Mouse (Mus musculus) heart, postnatal 4 days (tissue): ENCODE results near the gene Nova2. TPM values are rescaled to one million over a fixed set of nuclear protein-coding genes. Genes with fewer than 3 reads are reported as not detected.

Experiments used
- DNase-seq: peaks from one replicate; pipeline ENCODE4 v3.0.0; 2021
- total RNA-seq, 2 experiments: library from RNA; stranded (reverse); gene quantifications; 2 replicates each; pipeline ENCODE4 v1.2.3; 2021

Nova2 gene
- total RNA-seq, 2 experiments from 2014 or later: 8.6 to 9.1 TPM

DNA sequence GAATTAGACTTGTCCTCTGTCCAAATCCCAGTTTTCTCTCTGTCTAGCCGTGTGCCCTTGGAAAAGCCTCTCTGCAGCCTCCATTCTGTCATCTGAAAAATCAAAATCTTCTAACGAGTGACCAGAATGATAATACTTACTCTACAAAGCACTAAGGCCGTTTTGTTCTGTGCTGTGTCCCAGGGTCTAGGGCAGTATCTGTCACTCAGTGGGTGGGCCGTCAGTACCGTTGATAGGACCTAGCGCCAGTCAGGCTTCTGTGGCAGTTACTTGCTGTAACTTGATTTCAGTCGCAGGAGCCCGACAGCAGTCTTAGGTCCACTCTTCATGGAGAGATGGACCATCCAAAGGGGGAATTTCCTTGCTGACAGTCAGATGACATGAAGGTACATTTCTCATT lies 1.4 kb upstream of the Nova2 start:
- no peak for DNase-seq

DNA sequence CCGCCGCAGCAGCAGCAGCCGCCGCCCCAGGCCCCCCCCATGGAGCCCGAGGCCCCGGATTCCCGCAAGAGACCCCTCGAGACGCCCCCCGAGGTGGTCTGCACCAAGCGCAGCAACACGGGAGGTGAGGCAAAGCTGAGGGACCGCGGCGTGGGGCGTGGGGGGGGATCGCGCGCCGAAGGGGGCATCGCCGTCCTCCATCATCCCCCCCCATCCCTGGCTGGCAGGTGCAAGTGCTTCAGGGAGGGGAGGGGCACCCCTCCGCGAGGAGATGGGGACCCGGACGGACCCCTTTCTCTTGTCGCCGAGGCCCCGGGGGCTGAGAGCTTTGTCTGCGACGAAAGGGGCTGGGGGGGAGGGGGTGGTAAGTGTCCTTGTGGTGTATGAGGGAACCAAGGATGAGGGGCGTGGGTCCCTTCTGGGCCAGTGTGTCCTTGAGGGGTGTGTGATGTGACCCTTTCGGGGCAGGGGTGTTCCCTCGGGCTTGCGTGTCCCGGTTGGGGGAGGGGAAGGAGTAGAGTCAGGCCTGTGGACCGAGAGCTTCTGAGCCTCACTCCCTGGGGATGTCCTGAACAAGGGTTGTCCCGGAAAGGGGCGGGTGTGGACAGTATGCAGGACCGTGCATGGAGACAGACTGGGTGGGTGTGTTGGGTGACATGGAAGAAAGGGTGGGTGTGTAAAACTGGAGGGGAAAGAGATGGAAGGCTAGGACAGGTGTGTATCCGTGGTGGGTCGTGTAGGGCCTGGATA lies 528 bp downstream of the Nova2 start:
- DNase-seq: peak; percentile 49

DNA sequence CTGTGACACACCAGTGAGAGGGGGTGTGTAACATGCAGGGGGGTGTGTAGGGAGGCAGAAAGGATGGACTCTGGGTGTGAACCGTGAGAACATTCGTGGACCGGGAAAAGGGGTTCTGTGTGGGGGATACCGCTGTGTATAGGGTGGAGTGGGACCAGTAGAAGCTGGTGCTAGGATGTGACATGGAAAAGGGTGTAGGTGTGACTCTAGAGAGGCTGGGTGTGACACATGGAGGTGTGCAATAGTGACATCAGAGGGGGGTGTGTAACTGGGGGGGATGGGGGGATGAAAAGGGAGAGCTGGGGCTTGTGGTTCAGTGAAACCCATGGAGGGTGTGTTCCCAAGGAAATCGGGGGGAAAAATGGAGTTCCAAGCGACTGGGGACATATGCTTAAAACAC lies 1.2 kb downstream of the Nova2 start:
- DNase-seq: no peak

DNA sequence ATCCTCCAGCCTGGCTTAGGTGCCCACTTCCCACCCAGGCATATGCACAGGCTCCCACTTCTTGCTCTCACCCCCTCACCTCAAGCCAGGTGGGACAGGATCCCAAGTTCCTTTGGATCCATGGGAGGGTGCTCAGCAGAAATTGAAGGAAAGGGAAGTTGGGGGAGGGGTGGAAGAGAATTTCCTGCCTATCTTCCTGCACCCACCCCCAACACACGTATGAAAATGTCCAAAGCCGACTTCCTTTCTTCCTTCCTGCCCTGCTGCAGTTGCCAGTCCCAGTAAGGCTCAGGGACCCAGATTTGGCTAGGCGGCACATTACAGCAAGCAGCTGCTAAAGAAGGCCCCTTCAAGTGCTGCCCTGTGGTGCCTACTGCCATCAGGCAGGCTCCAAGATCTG lies 2.1 kb downstream of the Nova2 start:
- peak; percentile 29 for DNase-seq

DNA sequence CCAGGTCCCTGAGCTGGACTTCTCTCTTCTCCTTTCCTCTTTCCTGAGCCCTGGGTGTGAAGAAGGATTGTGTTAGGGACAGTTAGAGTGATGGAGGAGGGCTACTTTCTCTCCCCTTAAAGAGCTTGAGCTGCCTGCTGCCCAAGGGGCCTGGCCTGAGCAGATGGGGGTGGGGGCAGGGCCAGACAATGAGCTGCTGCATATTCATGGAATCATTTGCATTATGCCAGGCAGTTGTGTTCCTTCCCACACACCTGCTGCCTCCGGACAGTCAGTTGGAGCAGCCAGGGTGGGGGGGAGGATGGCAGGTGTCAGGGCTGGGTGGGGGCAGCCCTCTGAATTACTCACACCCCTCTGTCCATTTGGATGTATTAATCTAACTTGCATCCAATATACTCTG lies 16.7 kb downstream of the Nova2 start:
- no peak for DNase-seq

DNA sequence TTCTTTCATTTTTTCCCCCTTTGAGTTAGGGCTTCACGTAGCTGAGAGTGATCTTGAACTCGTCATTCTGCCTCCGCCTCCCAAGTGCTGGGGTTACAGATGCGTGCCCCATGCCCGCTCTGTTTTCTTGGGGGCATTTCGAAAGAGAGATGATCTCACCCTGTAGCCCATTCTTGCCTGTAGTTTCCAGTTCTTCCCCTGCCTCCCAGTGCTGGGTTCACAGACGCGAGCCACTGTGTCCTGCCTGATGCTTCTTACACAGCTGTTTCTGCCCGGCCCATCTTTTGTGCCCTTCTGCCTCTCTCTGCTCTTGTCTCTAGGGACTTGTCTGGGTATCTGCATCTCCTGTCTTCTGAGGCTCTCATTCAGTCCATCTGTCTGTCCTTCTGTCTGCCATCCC lies 17.1 kb downstream of the Nova2 start:
- DNase-seq: no peak

DNA sequence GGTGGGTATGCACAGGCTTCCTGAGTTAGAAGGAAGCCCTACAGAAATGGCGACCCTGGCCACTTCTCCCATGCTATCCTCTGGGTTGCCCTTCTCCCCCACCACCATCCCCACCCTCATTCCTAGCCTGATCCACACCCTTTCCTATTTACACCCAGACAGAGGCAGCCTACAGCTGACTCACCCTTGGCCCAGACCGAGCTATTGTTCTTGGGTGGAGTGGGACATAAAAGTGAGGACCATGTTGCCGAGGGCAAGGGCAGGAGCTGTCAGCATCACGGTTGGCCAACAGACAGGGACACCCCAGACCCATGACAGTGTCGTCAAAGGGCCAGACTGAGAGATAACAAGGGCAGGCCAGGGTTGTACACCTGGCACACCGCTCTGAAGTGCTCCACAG lies 22.5 kb downstream of the Nova2 start:
- DNase-seq: peak; percentile 53

DNA sequence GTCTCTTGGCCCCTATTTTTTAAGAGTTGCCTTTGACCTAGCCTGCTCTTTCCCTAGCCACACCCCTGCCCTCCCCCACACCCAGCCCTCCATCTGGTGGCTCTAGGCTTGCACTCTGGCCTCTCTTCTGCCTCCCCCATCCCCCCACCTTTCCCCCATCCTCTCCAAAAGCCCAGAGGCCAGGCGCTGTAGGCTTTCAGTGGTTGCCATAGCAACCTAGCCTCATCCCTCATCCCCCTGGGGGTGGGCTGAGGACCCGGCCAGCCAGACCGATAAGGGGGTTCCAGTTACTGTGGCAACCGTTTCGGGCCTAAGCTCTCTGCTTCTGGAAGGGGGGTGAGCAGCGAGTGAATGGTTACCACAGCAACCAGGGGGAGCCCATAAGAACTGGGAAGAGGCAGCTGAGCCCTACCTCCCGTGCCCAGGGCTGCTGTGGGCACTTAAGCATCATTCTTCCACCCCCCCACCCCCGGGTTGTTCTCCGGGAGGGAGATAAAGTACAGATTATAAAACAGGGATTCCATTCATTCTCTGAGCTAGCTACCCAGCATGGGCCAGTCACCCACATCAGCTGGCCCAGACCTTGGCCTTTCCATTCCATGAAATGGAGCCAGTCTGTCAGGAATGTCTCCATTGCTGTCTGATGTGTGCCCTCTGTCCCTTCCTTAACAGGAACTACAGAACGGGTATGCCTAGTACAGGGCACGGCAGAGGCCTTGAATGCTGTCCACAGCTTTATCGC lies 24.3 kb downstream of the Nova2 start:
- DNase-seq: no peak

DNA sequence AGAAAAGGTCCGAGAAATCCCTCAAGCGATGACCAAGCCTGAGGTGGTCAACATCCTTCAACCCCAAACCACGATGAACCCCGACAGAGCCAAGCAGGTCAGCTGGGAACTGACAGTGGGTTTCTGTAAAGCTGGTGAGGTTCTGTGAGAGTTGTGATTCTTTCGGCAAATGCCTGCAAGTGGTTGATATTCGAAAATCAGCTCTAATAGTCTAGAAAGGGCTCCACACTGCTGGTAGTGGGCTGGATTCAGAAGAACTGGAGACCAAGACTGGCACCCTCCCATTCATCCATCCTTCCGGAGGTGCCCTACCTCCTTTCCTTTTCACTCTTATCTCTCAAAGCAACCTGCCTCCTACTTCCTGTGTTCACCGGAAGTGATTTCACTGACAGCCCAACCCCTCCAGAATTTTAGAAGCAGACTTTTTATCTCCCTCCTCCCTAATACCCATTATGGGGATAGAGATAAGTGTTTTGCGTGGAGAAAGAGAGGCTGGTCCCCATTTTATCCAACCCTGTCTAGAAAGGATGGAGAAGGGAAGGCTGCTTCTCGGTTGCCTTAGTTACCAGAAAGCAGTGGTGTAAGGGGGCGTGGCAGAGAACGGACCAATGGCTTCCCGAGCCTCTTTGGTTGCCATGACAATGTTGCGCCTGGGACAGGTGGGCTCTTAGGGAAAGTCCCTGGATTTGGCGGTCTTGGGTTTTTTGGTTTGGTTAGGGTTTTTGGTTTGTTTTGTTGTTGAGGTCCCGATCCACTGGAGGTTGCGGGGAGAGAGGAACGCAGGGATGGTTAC lies 25.0 kb downstream of the Nova2 start:
- no peak for DNase-seq

DNA sequence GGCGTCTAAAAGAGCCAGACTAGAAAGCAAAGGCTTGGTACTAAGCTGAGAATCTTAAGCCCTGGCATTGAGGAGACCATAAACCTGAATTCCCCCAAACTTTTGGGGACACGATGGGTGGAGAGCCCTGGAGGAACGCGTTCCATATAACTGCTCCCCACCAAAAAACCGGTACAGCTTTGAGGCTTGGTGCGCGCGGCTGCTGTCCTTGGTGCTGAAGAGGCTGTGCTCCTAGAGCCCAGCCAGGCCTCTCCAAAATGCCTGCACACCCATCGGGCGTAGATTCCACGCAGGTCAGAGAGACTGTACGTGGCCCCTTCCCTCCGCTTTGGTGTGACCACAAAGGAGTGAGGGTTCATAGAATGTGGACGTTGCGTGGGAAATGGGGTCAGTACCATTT lies 25.7 kb downstream of the Nova2 start:
- peak; percentile 74 for DNase-seq

DNA sequence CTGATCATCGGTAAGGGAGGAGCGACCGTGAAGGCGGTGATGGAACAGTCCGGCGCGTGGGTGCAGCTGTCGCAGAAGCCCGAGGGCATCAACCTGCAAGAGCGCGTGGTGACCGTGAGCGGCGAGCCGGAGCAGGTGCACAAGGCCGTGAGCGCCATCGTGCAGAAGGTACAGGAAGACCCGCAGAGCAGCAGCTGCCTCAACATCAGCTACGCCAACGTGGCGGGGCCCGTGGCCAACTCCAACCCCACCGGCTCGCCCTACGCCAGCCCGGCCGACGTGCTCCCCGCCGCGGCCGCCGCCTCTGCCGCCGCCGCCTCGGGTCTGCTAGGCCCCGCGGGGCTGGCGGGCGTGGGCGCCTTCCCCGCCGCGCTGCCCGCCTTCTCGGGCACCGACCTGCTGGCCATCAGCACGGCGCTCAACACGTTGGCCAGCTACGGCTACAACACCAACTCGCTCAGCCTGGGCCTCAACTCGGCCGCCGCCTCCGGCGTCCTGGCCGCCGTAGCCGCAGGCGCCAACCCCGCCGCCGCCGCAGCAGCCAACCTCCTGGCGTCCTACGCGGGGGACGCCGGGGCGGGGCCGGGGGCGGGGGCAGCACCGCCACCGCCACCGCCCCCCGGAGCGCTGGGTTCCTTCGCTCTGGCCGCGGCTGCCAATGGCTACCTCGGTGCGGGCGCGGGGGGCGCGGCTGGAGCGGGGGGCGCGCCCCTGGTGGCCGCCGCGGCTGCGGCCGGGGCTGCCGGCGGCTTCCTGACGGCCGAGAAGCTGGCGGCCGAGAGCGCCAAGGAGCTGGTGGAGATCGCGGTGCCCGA lies 32.1 kb downstream of the Nova2 start:
- peak; percentile 73 for DNase-seq

DNA sequence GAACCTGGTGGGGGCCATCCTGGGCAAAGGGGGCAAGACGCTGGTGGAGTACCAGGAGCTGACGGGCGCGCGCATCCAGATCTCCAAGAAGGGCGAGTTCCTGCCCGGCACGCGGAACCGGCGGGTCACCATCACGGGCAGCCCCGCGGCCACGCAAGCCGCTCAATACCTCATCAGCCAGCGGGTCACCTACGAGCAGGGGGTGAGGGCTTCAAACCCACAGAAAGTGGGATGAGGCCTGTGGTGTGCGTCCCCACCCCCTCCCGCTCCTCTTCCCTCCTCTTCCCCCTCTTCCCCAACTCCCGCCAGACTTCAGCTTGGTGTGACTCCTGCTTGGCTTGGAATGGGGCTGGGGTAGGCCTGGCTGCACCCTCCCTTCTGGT lies 32.7 kb downstream of the Nova2 start:
- DNase-seq: no peak

DNA sequence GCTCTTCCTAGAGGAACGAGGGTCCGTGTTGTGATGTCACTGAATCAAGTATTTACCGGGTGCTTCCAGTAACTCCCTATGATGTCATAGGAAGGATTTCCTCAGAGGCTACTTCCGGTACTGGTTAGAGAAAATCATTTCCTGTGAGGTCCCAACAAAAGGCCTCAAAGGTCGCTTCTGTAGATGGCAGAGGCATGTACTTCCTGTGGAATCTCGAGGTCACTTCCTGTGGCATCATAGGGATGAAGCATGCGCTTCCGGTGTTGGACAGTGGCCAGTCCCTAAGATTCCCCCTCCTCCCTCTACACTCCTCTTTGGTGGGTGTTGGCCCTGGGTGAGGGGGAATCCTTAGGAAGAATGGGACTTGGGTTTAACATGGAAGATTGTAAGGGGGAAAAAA lies 33.8 kb downstream of the Nova2 start:
- peak; percentile 59 for DNase-seq

DNA sequence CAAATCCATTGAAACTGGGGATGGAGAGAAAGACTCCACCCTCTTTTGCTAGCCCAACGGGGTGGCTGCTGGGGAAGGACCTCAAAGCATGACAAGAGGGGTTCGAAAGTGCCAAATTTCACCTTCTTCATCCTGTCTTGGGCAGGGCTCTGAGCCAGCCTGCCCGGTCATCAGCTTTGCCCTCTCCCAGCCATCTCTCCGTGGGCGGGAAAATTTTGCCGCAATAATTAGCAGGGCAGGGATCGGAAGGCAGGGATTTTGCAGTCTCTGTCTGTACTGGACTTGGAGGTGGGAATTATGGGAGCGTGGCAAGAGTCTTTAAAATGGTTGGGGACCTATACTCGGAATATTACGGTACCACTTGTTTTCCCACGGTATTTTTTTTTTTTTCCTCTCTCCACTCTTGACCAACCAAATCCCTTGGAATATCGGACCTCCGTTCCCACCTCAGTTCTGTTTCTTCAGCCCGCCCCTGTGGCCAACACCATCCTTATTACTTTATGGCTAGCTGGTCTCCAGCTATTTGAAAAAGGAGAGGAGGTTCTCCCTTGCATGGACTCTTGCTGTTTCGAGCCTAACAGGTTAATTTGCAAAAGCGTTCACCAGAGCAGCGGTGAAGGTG lies 36.6 kb downstream of the Nova2 start:
- no peak for DNase-seq

DNA sequence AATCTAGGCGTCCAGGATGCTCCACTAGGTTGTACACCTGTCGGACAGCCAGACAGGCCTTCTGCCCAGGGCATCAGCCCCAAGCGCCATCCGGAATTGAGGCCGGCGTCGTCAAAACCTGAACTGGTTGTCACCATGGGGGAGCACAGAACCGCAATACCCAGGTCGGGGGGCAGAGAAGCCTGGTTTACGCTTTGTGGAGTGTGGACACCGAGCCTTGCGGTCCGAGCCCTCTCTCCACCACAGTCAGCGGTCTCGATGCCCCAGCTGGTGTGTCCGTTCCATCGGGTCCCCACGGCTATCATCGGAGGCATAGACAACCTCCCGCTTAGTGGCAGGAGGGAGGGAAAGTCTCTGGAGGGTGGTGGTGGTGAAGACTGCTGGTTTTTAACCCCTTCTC lies 37.1 kb downstream of the Nova2 start:
- no peak for DNase-seq

DNA sequence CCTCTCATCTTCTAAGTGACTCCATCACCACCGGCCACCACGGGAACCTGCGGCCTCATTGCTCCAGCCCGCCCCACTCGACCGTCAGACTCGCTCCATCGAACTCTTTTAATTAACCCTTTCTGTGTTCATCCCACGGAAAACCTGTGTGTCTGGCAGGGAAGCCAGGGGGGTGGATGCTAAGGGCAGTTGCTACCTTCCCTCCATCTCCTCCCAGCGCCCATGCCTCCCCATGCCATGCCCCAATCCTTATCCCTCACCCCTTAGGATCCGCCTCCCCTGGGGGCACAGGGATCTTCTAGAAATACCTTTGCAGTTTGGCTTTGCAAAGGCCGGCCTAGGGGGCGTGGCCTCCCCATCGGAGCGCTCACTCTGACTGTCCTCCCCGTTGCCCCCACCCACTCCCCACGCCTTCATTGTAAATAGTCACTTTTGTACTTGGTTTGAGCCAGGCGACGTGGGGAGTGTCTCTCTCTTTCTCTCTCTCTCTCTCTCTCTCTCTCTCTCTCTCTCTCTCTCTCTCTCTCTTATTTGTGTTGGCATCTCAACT lies 37.7 kb downstream of the Nova2 start:
- no peak for DNase-seq

DNA sequence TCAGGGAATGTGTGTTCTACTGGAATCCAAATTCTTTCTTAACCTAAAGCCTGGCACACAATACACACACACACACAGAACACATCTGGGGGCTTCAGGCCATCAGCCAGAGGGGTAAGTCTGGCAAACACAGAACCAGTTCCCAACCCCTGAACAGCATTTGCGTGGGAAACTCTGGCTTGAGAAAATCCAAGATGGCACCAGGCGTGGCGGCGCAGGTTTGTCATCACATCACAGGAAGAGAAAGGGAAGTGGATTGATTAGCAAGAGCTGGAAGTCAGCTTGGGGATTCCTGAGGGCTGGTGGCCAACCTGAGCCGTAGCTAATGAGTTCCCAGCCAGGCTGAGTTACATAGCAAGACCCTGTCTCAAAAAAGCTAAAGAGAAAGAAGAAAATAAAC lies 39.6 kb downstream of the Nova2 start:
- no peak for DNase-seq

DNA sequence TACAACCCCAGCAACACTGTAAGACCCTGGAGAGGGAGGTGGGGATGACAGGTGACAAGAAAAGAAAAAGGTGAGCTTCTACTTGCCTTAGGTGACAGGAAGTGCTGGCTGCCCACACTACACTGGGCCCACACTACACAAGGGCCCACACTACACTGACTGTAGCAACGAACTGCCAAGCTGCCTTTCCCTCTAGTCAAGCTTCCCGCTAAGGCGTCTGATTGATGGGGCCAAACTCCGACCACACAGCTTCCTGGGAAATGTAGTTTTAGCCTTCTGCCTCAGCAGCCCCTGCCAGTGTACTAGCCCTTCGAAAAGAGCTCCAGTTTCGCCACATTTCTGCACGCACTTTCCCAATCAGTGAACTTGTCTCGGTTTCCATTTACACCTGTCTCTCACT lies 41.9 kb downstream of the Nova2 start:
- DNase-seq: no peak

DNA sequence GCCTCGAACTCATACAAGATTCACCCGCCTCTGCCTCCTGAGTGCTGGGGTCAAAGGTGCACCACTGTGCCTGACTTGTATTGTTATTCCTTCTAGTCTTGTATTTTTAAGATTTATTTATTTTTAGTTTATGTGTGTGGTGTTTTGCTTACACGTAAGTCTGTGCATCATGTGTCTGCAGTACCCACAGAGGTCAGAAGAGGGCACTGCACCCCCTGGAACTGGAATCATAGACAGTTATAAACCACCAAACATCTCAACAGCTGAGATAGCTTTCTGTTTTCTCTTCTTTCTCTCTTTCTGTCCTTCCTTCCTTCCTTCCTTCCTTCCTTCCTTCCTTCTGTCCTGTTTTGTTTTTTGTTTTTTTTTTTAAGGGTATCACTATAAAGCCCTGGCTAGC lies 45.3 kb downstream of the Nova2 start:
- DNase-seq: no peak

DNA sequence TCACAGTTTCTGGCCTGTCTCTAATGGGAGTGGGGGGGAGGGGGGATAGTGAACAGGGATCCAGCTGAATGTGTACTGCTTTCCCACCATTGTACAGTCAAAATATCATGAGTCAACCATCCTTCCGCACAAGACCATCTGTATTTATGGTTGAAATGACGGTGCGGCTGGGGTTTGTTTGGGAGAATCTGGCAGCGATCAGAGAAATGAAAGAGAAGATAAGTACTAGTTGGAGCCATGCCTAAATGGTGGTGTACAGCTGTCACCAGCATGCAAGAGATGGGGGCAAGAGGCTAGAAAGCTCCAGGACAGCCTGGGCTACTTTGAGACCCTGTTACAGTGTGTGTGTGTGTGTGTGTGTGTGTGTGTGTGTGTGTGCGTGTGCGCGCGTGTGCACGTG lies 52.7 kb downstream of the Nova2 start:
- no peak for DNase-seq

DNA sequence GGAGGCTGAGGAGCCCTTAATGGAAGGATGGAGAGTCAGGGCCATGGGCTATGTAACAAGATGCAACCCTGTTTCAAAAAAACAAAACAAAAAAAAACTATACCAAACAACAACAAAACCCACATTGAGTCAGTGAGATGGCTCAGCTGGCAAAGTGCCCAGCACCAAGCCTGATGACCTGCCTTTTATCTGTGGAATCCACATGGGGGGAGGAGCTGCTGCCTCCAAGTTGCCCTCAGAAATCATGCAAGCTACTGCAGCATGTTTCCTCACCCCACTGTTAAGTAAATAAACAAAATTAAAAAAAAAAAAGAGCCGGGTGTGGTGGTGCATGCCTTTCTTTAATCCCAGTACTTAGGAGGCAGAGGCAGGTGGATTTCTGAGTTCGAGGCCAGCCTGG lies 60.8 kb downstream of the Nova2 start:
- no peak for DNase-seq

DNA sequence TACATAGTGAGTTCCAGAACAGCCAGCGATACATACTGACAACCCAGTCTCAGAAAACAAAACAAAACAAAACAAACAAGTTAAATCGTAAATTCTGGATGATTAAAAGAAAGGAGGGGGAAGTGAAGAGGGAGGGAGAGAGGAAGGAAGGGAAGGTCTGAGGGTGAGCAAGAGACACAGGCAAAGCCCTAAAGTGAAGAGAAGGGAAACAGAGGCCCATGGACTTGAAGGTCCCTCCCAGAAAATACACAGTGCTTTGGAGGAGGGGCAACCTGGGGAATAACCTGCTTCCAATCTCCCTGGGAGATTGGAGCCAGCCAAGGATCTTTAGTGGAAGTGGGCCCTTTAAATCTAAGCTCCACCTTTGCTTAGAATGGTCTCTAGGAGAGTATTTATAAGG lies 61.4 kb downstream of the Nova2 start, which contains the start of gene Nanos2:
Gene Nanos2 (plus strand): TSS at position 301 of the 400 bp plus-strand sequence.
- no peak for DNase-seq
